Mouse (Mus musculus) myocyte (in vitro differentiated cells): Measurements from ENCODE around the gene Tpm1.

Experiments used
- CEBPB ChIP-seq: IDR thresholded peaks from 2 replicates; pipeline ENCODE4 v1.6.1; 2011; ENCODE audit warnings: mild to moderate bottlenecking, moderate library complexity; ENCODE audit not compliant: poor library complexity, insufficient read depth, severe bottlenecking
- POLR2A ChIP-seq: IDR thresholded peaks from one replicate; pipeline ENCODE4 v1.6.1; 2011; ENCODE audit warnings: low read depth, mild to moderate bottlenecking, control low read depth, moderate library complexity; ENCODE audit not compliant: insufficient read length
- POLR2AphosphoS2 ChIP-seq: IDR thresholded peaks from one replicate; pipeline ENCODE4 v1.6.1; 2011; ENCODE audit warnings: low read depth, control low read depth; ENCODE audit not compliant: insufficient read length
- TCF3 ChIP-seq: IDR thresholded peaks from one replicate; pipeline ENCODE4 v1.6.1; 2011; ENCODE audit warnings: low read depth, control low read depth; ENCODE audit not compliant: insufficient read length
- USF1 ChIP-seq: IDR thresholded peaks from one replicate; pipeline ENCODE4 v1.6.1; 2011; ENCODE audit warnings: low read depth, mild to moderate bottlenecking, control low read depth, moderate library complexity

- no peak for TF ChIP-seq CEBPB
- no peak for TF ChIP-seq POLR2A
- no peak for TF ChIP-seq POLR2AphosphoS2
- TF ChIP-seq USF1 = no peak
- TF ChIP-seq TCF3 = no peak
Measured at GRCm38 (mm10) chr9:67028929-67029328, 20.3 kb downstream of the Tpm1 start.
